Mouse (Mus musculus) hindbrain, postnatal 0 days (tissue): ENCODE measurements around the gene Lrfn3. TPM values are rescaled to one million over a fixed set of nuclear protein-coding genes. Genes with fewer than 3 reads are reported as not detected.

Experiments
- ATAC-seq: fragments of 200-750 bp; cut with Nextera tagmentation; 2 replicates; pipeline ENCODE4 v1.8.0; 2017; ENCODE audit warnings: mild to moderate bottlenecking, moderate TSS enrichment, moderate library complexity
- DNase-seq: peaks from one replicate; pipeline ENCODE4 v3.0.0-alpha.2; 2015; ENCODE audit warnings: low spot score
- H3K27ac ChIP-seq: fragments of 300-500 bp; sonication (generic); 2 replicates; pipeline ENCODE4 v1.5.1; 2014; ENCODE audit warnings: mild to moderate bottlenecking
- H3K27me3 ChIP-seq: fragments of 300-500 bp; sonication (generic); 2 replicates; pipeline ENCODE4 v1.6.1; 2014; ENCODE audit warnings: low read length, mixed read lengths; ENCODE audit not compliant: insufficient read depth
- H3K36me3 ChIP-seq: fragments of 300-500 bp; sonication (generic); 2 replicates; pipeline ENCODE4 v1.6.1; 2014; ENCODE audit warnings: low read length, mixed read lengths; ENCODE audit not compliant: insufficient read depth
- H3K4me1 ChIP-seq: fragments of 300-500 bp; sonication (generic); 2 replicates; pipeline ENCODE4 v1.6.1; 2014; ENCODE audit warnings: antibody characterized with exemption, low read length, mixed read lengths; ENCODE audit not compliant: insufficient read depth
- H3K4me2 ChIP-seq: fragments of 300-500 bp; sonication (generic); 2 replicates; pipeline ENCODE4 v1.6.1; 2014; ENCODE audit warnings: low read depth, mild to moderate bottlenecking, low read length, moderate library complexity, mixed read lengths
- H3K4me3 ChIP-seq: fragments of 300-500 bp; sonication (generic); 2 replicates; pipeline ENCODE4 v1.5.1; 2014; ENCODE audit warnings: low read length
- H3K9ac ChIP-seq: fragments of 300-500 bp; sonication (generic); replicated peaks from 2 replicates; pipeline ENCODE4 v1.6.1; 2014; ENCODE audit warnings: mild to moderate bottlenecking, low read length, moderate library complexity, mixed read lengths
- H3K9me3 ChIP-seq: fragments of 300-500 bp; sonication (generic); 2 replicates; pipeline ENCODE4 v1.6.1; 2016; ENCODE audit warnings: low read length, mixed read lengths
- CTCF ChIP-seq: IDR thresholded peaks from 2 replicates; pipeline ENCODE4 v1.5.1; 2016; ENCODE audit warnings: antibody characterized with exemption, control low read depth, low read depth
- WGBS: fragments of 180-500 bp; shearing (Covaris S2); extraction: QIAGEN DNeasy Blood & Tissue Kit; methylation state at CpG from one replicate; pipeline ENCODE4 v1.1.7; 2014; 5-methylcytosine and 5-hydroxymethylcytosine counted together
- polyA plus RNA-seq: library from polyadenylated mRNA; unstranded; fragments of >200 nt; fragmentation: Nextera tagmentation; extraction: Ambion mirVana; gene quantifications from 2 replicates; pipeline ENCODE4 v1.2.1, GENCODE M21; 2015
- total RNA-seq: library from RNA; depleted of rRNA; stranded (reverse); fragments of >200 nt; gene quantifications from 2 replicates; pipeline ENCODE4 v1.2.3, GENCODE M21; 2014

The Lrfn3 gene
- total and polyA plus RNA-seq, 2 experiments from 2014 or later, result 18.1 to 45.9 TPM

DNA sequence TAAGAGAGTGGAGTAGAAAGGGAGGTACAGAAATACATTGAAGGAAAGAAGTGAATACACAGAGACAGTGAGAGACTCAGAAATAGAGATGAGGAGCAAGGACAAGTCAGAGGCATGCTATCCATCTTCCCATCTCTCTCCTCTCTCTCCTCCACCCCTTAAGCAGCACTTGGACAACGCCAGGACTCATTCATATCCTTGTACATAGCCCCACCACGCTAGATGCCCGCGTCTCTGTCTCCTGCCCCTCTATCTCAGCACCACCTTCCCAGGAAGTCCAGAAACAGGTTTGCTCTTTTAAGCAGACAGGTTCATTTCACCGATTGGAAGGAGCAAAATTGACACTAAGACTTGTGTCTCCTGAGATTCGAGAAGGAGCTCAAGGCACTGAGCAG lies 769 bp upstream of the Lrfn3 start:
- WGBS, result 55% methylated on average over 6 of the region's 6 CpGs
- Histone ChIP-seq H3K4me2 (peak overlapping the region; percentile 88), H3K4me1 (peaks cover 29% of the 10 kb centered on the region), H3K9me3 (no peaks in the 10 kb centered on the region), H3K27me3 (no peaks in the 10 kb centered on the region), H3K27ac (peak overlapping the region; percentile 72; the same call in 1 of the 2 replicates), H3K4me3 (peak overlapping the region; percentile 70), H3K9ac (peak overlapping the region; percentile 77), H3K36me3 (no peaks in the 10 kb centered on the region)
- ATAC-seq (peak; percentile 34), DNase-seq (no peak)
- TF ChIP-seq CTCF, result no peak

DNA sequence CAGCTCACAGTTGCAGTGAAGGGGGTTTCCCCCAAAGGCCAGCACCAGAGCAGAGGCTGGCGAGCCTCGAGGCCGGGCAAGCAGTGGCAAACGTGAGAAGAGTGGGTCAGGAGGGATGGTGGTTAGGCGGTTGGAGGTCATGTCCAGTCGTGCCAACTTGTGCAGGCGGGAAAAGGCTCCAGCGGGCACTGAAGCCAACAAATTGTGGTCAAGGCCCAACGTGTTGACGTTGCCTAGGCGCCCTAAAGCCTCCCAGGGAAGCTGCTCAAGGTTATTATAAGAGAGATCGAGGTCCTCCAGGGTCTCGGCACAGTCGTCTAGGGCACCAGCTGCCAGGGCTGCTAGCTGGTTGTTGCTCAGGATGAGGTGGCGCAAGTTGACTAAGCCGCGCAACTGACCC lies 2.5 kb downstream of the Lrfn3 start:
- Histone ChIP-seq H3K9me3 (no peaks in the 10 kb centered on the region), H3K4me1 (peaks cover 29% of the 10 kb centered on the region), H3K4me2 (no peak overlapping the region), H3K36me3 (no peaks in the 10 kb centered on the region), H3K4me3 (no peak overlapping the region), H3K27me3 (no peaks in the 10 kb centered on the region), H3K27ac (no peak overlapping the region), H3K9ac (no peak overlapping the region)
- DNase-seq (no peak), ATAC-seq (no peak)
- TF ChIP-seq CTCF, result no peak
- WGBS, result 88% methylated on average over 17 of the region's 17 CpGs

DNA sequence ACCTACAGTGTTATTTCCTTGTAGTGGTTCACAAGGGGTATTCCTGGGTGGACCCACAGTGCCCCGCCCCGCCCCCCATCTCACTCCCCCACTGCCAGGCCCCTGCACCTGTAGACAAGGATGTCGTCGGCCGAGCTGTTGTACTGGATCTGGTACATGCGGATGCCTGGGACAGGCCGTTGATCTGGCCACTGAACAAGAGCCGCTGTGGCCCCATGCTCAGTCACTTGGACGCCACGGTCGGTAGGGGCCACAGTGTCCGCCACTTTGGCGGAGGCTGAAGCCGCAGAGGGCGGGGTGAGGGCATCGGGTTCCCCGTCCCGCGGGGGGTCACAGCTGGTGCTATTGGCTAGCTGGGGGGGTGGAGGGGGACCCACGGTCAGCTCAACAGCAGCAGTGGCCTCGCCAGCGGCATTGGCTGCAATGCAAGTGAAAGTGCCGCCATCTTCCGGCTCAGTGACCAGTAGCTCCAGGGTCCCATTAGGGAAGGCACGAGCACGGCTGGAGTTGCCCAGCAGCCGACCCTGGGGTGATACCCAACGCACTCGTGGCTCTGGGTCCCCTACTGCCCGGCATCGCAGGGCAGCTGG lies 3.2 kb downstream of the Lrfn3 start:
- ATAC-seq (no peak), DNase-seq (no peak)
- no peak overlapping the region for H3K9ac ChIP-seq
- H3K27ac ChIP-seq, result no peak overlapping the region
- H3K4me3 ChIP-seq, result no peak overlapping the region
- no peaks in the 10 kb centered on the region for H3K27me3 ChIP-seq
- peak overlapping the region; percentile 10; the same call in 1 of the 2 replicates for H3K4me2 ChIP-seq
- H3K36me3 ChIP-seq, result no peaks in the 10 kb centered on the region
- WGBS, result 73% methylated on average over 31 of the region's 31 CpGs
- H3K4me1 ChIP-seq, result peaks cover 29% of the 10 kb centered on the region
- no peaks in the 10 kb centered on the region for H3K9me3 ChIP-seq
- no peak for TF ChIP-seq CTCF

DNA sequence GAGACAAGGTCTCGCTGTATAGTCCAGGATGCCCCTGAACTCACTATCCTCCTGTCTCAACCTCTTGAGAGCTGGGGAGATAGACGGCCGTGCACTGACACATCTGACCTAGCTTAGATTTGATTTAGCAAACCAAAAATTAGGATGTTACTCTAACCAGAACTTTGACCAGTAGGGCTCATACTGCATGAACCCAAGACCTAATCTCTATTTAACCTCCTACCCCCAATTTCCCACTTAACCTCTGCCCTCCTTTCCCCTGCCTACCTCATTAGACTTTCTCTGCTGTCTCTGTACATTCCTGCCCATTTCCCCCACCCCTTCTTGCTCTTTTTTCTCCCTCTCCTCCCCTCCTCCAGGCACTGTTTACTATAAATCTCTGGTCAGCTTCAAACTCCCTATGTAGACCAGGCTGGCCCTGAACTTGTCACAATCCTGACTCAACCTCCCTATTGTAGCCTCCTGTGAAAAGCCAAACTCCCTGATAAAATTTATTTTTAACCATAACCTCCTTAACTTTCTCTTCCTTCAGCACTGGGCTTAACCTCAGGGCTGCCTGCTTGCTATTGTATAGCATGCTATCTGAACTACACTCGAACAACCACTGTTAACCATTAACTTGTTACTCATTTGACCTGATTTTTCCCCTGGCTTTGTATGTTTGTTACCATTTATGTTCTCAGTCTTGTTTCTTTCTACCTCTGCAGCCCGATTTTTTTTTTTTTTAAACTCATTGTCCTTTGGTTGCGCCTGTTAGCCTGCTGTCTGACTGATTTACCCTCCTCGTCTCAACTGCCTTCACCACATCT lies 4.0 kb downstream of the Lrfn3 start:
- no peak overlapping the region for H3K27ac ChIP-seq
- no peak for ATAC-seq
- DNase-seq, result no peak
- H3K4me3 ChIP-seq, result no peak overlapping the region
- no peak overlapping the region for H3K9ac ChIP-seq
- peaks cover 25% of the 10 kb centered on the region for H3K4me1 ChIP-seq
- H3K27me3 ChIP-seq, result no peaks in the 10 kb centered on the region
- TF ChIP-seq CTCF, result no peak
- no peaks in the 10 kb centered on the region for H3K36me3 ChIP-seq
- H3K9me3 ChIP-seq, result no peaks in the 10 kb centered on the region
- WGBS, result 63% methylated on average over 7 of the region's 7 CpGs
- H3K4me2 ChIP-seq, result no peak overlapping the region

DNA sequence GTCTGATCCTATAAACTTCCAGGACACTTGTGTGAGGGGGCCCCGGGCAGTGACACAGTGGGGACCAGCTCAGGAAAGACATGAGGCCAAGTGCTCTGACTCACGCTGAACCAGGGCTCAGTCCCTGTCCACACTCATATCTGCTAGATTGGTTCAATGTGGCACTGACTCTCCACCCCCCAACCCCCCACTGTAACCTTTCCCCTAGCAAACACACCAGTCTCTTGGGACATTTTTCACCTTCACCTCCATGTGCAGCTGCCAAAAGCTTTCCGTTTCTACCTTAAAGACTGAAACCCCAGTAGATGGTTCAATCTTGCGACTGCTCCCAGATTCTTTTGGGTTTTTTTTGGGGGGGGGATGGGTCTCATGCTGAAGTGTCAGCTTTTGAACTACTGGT lies 8.5 kb downstream of the Lrfn3 start:
- Histone ChIP-seq H3K9me3 (no peaks in the 10 kb centered on the region), H3K9ac (no peak overlapping the region), H3K27ac (no peak overlapping the region), H3K4me1 (no peaks in the 10 kb centered on the region), H3K36me3 (no peaks in the 10 kb centered on the region), H3K4me3 (no peak overlapping the region), H3K27me3 (no peaks in the 10 kb centered on the region), H3K4me2 (no peak overlapping the region)
- DNase-seq (no peak), ATAC-seq (peak; percentile 6; the same call in 1 of the 2 replicates)
- no peak for TF ChIP-seq CTCF
- 73% methylated on average over 4 of the region's 4 CpGs for WGBS

- no peak overlapping the region for H3K9ac ChIP-seq
Measured at GRCm38 (mm10) chr7:30353279-30353822, 9.2 kb downstream of the Lrfn3 start.

More at GRCm38 (mm10) chr7:30353279-30353822, 9.2 kb downstream of the Lrfn3 start:
- DNase-seq, result peak; percentile 85
- Histone ChIP-seq H3K4me2 (no peak overlapping the region), H3K4me3 (no peak overlapping the region), H3K27ac (no peak overlapping the region), H3K4me1 (no peaks in the 10 kb centered on the region), H3K36me3 (no peaks in the 10 kb centered on the region), H3K9me3 (no peaks in the 10 kb centered on the region), H3K27me3 (no peaks in the 10 kb centered on the region)
- peak; percentile 85 for TF ChIP-seq CTCF
- 15% methylated on average over 6 of the region's 6 CpGs for WGBS
- peak; percentile 82 for ATAC-seq
